Comparison of ENCODE assay signal across 8 mouse cellular contexts in genomic region chr15:101241236-101241635, GRCm38 (mm10). TPM values are rescaled to one million over a fixed set of nuclear protein-coding genes. Genes with fewer than 3 reads are reported as not detected.
DNase-seq lines count a peak whose midpoint lies in the region; ATAC-seq and TF ChIP-seq lines count a peak whose summit lies in the region.

No protein-coding gene starts in this region.

- DNase-seq in forebrain, embryonic 10.5 days (ENCODE audit: extremely low spot score, low spot score): no peak
- no peak for DNase-seq in forebrain, embryonic 11.5 days (ENCODE audit: low spot score)
- no peak for DNase-seq in testis, postnatal 10 days (ENCODE audit: low spot score)
- DNase-seq in adrenal gland, adult 8-10 months: no peak
- no peak for DNase-seq in adrenal gland, adult (ENCODE audit: inconsistent age in 2 of 2, low spot score in 1 of 2)
- DNase-seq in spleen, adult 18-20 months: no peak

- H3K27me3 ChIP-seq in forebrain, embryonic 10.5 days (ENCODE audit: poor library complexity, severe bottlenecking): peaks cover 32% of the 10 kb centered on the region
- H3K27me3 ChIP-seq in forebrain, embryonic 11.5 days (ENCODE audit: control insufficient read depth, insufficient read depth, low read length): no peaks in the 10 kb centered on the region
- H3K27me3 ChIP-seq in testis, adult 2 months (ENCODE audit: control insufficient read depth, insufficient read depth, low read length): no peaks in the 10 kb centered on the region
- H3K27me3 ChIP-seq in limb, embryonic 13.5 days: peaks cover 8% of the 10 kb centered on the region; the same call in 1 of the 2 replicates

- ATAC-seq in forebrain, embryonic 11.5 days (replicated peaks; ENCODE audit: low FRiP score): no peak
- ATAC-seq in limb, embryonic 13.5 days (ENCODE audit: low FRiP score, low read depth): no peak

- no peak overlapping the region for H3K9ac ChIP-seq in forebrain, embryonic 11.5 days (ENCODE audit: low read length)
- 0 out of 2 replicates have a peak overlapping the region, but pooled peaks have one; percentile 31 for H3K9ac ChIP-seq in limb, embryonic 13.5 days

- no peak overlapping the region for H3K27ac ChIP-seq in forebrain, embryonic 10.5 days
- H3K27ac ChIP-seq in forebrain, embryonic 11.5 days (ENCODE audit: low read depth, low read length): no peak overlapping the region
- H3K27ac ChIP-seq in testis, adult 2 months (ENCODE audit: control insufficient read depth, insufficient read depth, low read depth, low read length): 0 out of 2 replicates have a peak overlapping the region, but pooled peaks have one; percentile 9
- no peak overlapping the region; the same call in 1 of the 2 replicates for H3K27ac ChIP-seq in limb, embryonic 13.5 days

- no peak for TF ChIP-seq CTCF in testis, adult 2 months (IDR thresholded peaks at IDR 0.05; ENCODE audit: control insufficient read depth, insufficient read depth, insufficient replicate concordance, low read depth, low read length)

- no peaks in the 10 kb centered on the region for H3K36me3 ChIP-seq in forebrain, embryonic 10.5 days (replicated peaks)
- no peaks in the 10 kb centered on the region for H3K36me3 ChIP-seq in forebrain, embryonic 11.5 days (ENCODE audit: control insufficient read depth, insufficient read depth, low read length)
- H3K36me3 ChIP-seq in testis, adult 2 months (ENCODE audit: control insufficient read depth, insufficient read depth, low read length): no peaks in the 10 kb centered on the region
- no peaks in the 10 kb centered on the region for H3K36me3 ChIP-seq in limb, embryonic 13.5 days

- H3K4me2 ChIP-seq in forebrain, embryonic 11.5 days (ENCODE audit: low read depth, low read length, severe bottlenecking): no peak overlapping the region
- H3K4me2 ChIP-seq in limb, embryonic 13.5 days (replicated peaks): peak overlapping the region; percentile 56

- no peaks in the 10 kb centered on the region for H3K9me3 ChIP-seq in forebrain, embryonic 10.5 days
- no peaks in the 10 kb centered on the region for H3K9me3 ChIP-seq in forebrain, embryonic 11.5 days (ENCODE audit: control insufficient read depth, low read length)
- no peaks in the 10 kb centered on the region for H3K9me3 ChIP-seq in limb, embryonic 13.5 days

- H3K4me1 ChIP-seq in forebrain, embryonic 10.5 days: peaks cover 43% of the 10 kb centered on the region
- peaks cover 6% of the 10 kb centered on the region; the same call in 1 of the 2 replicates for H3K4me1 ChIP-seq in forebrain, embryonic 11.5 days (replicated peaks; ENCODE audit: control insufficient read depth, insufficient read depth, low read length)
- peaks cover 14% of the 10 kb centered on the region for H3K4me1 ChIP-seq in testis, adult 2 months (ENCODE audit: control insufficient read depth, insufficient read depth, low read length)
- peaks cover 33% of the 10 kb centered on the region for H3K4me1 ChIP-seq in limb, embryonic 13.5 days

- 69% methylated on average over 9 of the region's 9 CpGs for WGBS in forebrain, embryonic 10.5 days
- 67% methylated on average over 9 of the region's 9 CpGs for WGBS in forebrain, embryonic 11.5 days
- WGBS in limb, embryonic 13.5 days: 53% methylated on average over 9 of the region's 9 CpGs

- peak overlapping the region; percentile 7; the same call in 1 of the 2 replicates for H3K4me3 ChIP-seq in forebrain, embryonic 10.5 days
- H3K4me3 ChIP-seq in forebrain, embryonic 11.5 days (ENCODE audit: low read depth, low read length): no peak overlapping the region
- no peak overlapping the region for H3K4me3 ChIP-seq in testis, adult 2 months (ENCODE audit: control insufficient read depth, low read depth, low read length)
- no peak overlapping the region for H3K4me3 ChIP-seq in limb, embryonic 13.5 days

- TF ChIP-seq POLR2A in testis, adult 2 months (IDR thresholded peaks at IDR 0.05; ENCODE audit: control insufficient read depth, low read depth, low read length): no peak

RNA-seq across cellular contexts. Expression of gene Nr4a1, which starts 12.8 kb away (rescaled TPM):
- 3.7 and 5.2 TPM in 2 replicates for polyA plus RNA-seq in forebrain, embryonic 10.5 days (2016; fragmentation: Nextera tagmentation; extraction: Ambion mirVana)
- 2.6 and 2.7 TPM in 2 replicates for polyA plus RNA-seq in forebrain, embryonic 11.5 days (2014; fragmentation: Nextera tagmentation; extraction: Ambion mirVana)
- polyA plus RNA-seq in testis, adult 2 months (2012; rRNA removed): 51.4 TPM in 2 replicates
- 10.0 and 10.3 TPM in 2 replicates for polyA plus RNA-seq in limb, embryonic 13.5 days (2015; fragmentation: Nextera tagmentation; extraction: Ambion mirVana)
- 100 to 1,000 TPM in 2 of 4 experiments, 10 to 100 TPM in 2; 42.9 to 895 (median 124) TPM for total RNA-seq in adrenal gland, adult 8-10 months (2022)

RNA-seq across cellular contexts. Expression of gene Grasp, which starts 17.2 kb away (rescaled TPM):
- 2.6 and 4.1 TPM in 2 replicates for polyA plus RNA-seq in forebrain, embryonic 10.5 days (2016; fragmentation: Nextera tagmentation; extraction: Ambion mirVana)
- polyA plus RNA-seq in forebrain, embryonic 11.5 days (2014; fragmentation: Nextera tagmentation; extraction: Ambion mirVana): 4.6 and 5.6 TPM in 2 replicates
- 1.8 and 1.9 TPM in 2 replicates for polyA plus RNA-seq in testis, adult 2 months (2012; rRNA removed)
- polyA plus RNA-seq in limb, embryonic 13.5 days (2015; fragmentation: Nextera tagmentation; extraction: Ambion mirVana): 5.7 and 6.0 TPM in 2 replicates
- 10 to 100 TPM in 3 of 4 experiments, 1 to 10 TPM in 1; 8.8 to 19.6 (median 17.1) TPM for total RNA-seq in adrenal gland, adult 8-10 months (2022)

RNA-seq across cellular contexts. Expression of gene Atg101, which starts 42.8 kb away (rescaled TPM):
- 77.2 and 77.8 TPM in 2 replicates for polyA plus RNA-seq in forebrain, embryonic 10.5 days (2016; fragmentation: Nextera tagmentation; extraction: Ambion mirVana)
- polyA plus RNA-seq in forebrain, embryonic 11.5 days (2014; fragmentation: Nextera tagmentation; extraction: Ambion mirVana): 62.1 and 65.7 TPM in 2 replicates
- 16.4 and 17.5 TPM in 2 replicates for polyA plus RNA-seq in testis, adult 2 months (2012; rRNA removed)
- 64.1 and 70.4 TPM in 2 replicates for polyA plus RNA-seq in limb, embryonic 13.5 days (2015; fragmentation: Nextera tagmentation; extraction: Ambion mirVana)
- total RNA-seq in adrenal gland, adult 8-10 months (2022): 10 to 100 TPM; 31.4 to 48.9 (median 37.0) TPM

RNA-seq across cellular contexts. Expression of gene 6030408B16Rik, which starts 51.8 kb away (rescaled TPM):
- polyA plus RNA-seq in forebrain, embryonic 10.5 days (2016; fragmentation: Nextera tagmentation; extraction: Ambion mirVana): 0.07 and 0.27 TPM in 2 replicates
- 0.21 and 0.71 TPM in 2 replicates for polyA plus RNA-seq in forebrain, embryonic 11.5 days (2014; fragmentation: Nextera tagmentation; extraction: Ambion mirVana)
- polyA plus RNA-seq in testis, adult 2 months (2012; rRNA removed): 8.5 and 10.4 TPM in 2 replicates
- polyA plus RNA-seq in limb, embryonic 13.5 days (2015; fragmentation: Nextera tagmentation; extraction: Ambion mirVana): 1.5 and 1.9 TPM in 2 replicates
- under 1 TPM; 0.49 to 0.91 (median 0.71) TPM for total RNA-seq in adrenal gland, adult 8-10 months (2022)
